Mouse (Mus musculus) MEL (cell line): Measurements from ENCODE around the gene Mrrf. TPM values are rescaled to one million over a fixed set of nuclear protein-coding genes. Genes with fewer than 3 reads are reported as not detected.

Experiments used
- DNase-seq: peaks from one replicate; pipeline ENCODE4 v3.0.0; 2011; ENCODE audit warnings: low read depth, low spot score
- H3K27ac ChIP-seq: 2 replicates; pipeline ENCODE4 v1.5.1; 2012; ENCODE audit warnings: low read depth, mild to moderate bottlenecking, control low read depth, low read length, moderate library complexity; ENCODE audit not compliant: control insufficient read depth
- H3K27me3 ChIP-seq, 2 experiments: fragments of 150-350 bp in 1 of 2; sonication (generic) in 1 of 2; 2 replicates each; pipeline ENCODE4 v1.6.1; 2012; ENCODE audit warnings: low read length in 2 of 2, mild to moderate bottlenecking in 2 of 2, improper control_type of control experiment in 1 of 2, moderate library complexity in 1 of 2; ENCODE audit not compliant: insufficient read depth in 2 of 2, control insufficient read depth in 1 of 2
- H3K36me3 ChIP-seq, 2 experiments: 2 replicates each; pipeline ENCODE4 v1.6.1; 2012 to 2014; ENCODE audit warnings: low read length in 2 of 2, improper control_type of control experiment in 1 of 2, inconsistent platforms in 1 of 2, mild to moderate bottlenecking in 1 of 2; ENCODE audit not compliant: insufficient read depth in 2 of 2, control insufficient read depth in 1 of 2
- H3K4me1 ChIP-seq, 2 experiments: fragments of 150-350 bp in 1 of 2; sonication (generic) in 1 of 2; 2 replicates each; pipeline ENCODE4 v1.6.1; 2012; ENCODE audit warnings: low read length in 2 of 2, improper control_type of control experiment in 1 of 2, mild to moderate bottlenecking in 1 of 2; ENCODE audit not compliant: insufficient read depth in 2 of 2, control insufficient read depth in 1 of 2
- H3K4me3 ChIP-seq, 2 experiments: fragments of 150-350 bp in 1 of 2; sonication (generic) in 1 of 2; 2 replicates each; pipeline ENCODE4 v1.5.1; 2012; ENCODE audit warnings: low read depth in 2 of 2, low read length in 2 of 2, mild to moderate bottlenecking in 2 of 2, moderate library complexity in 2 of 2, control low read depth in 1 of 2, improper control_type of control experiment in 1 of 2; ENCODE audit not compliant: control insufficient read depth in 1 of 2, insufficient read depth in 1 of 2
- H3K79me2 ChIP-seq: 2 replicates; pipeline ENCODE4 v1.6.1; 2012; ENCODE audit warnings: mild to moderate bottlenecking, low read length, moderate library complexity; ENCODE audit not compliant: control insufficient read depth, poor library complexity, insufficient read depth
- H3K9ac ChIP-seq: 2 replicates; pipeline ENCODE4 v1.6.1; 2012; ENCODE audit warnings: low read depth, mild to moderate bottlenecking, control low read depth, low read length, moderate library complexity; ENCODE audit not compliant: control insufficient read depth, poor library complexity, severe bottlenecking
- H3K9me3 ChIP-seq: fragments of 150-350 bp; sonication (generic); replicated peaks from 2 replicates; pipeline ENCODE4 v1.6.1; 2012; ENCODE audit warnings: mild to moderate bottlenecking, low read length, improper control_type of control experiment, moderate library complexity; ENCODE audit not compliant: insufficient read depth
- CHD1 ChIP-seq: IDR thresholded peaks from 2 replicates; pipeline ENCODE4 v1.6.1; 2012; ENCODE audit warnings: low read depth, mild to moderate bottlenecking, inconsistent platforms, low read length, improper control_type of control experiment
- CHD2 ChIP-seq: IDR thresholded peaks from 2 replicates; pipeline ENCODE4 v1.6.1; 2011; ENCODE audit warnings: low read length, improper control_type of control experiment
- CTCF ChIP-seq, 3 experiments: IDR thresholded peaks in 2 of 3; conservative IDR thresholded peaks in 1 of 3; 2 replicates each; pipeline ENCODE4 v1.5.1; 2011 to 2012; ENCODE audit warnings: low read length in 3 of 3, low read depth in 2 of 3, mild to moderate bottlenecking in 2 of 3, improper control_type of control experiment in 1 of 3, inconsistent platforms in 1 of 3, mixed read lengths in 1 of 3, moderate library complexity in 1 of 3; ENCODE audit not compliant: control insufficient read depth in 1 of 3, insufficient read depth in 1 of 3, poor library complexity in 1 of 3, severe bottlenecking in 1 of 3
- GABPA ChIP-seq: IDR thresholded peaks from 2 replicates; pipeline ENCODE4 v1.6.1; 2012; ENCODE audit warnings: low read depth, mild to moderate bottlenecking, inconsistent platforms, low read length, improper control_type of control experiment, moderate library complexity
- HCFC1 ChIP-seq: IDR thresholded peaks from 2 replicates; pipeline ENCODE4 v1.6.1; 2012; ENCODE audit warnings: low read depth, mild to moderate bottlenecking, inconsistent platforms, low read length, improper control_type of control experiment, moderate library complexity
- MAFK ChIP-seq: IDR thresholded peaks from 2 replicates; pipeline ENCODE4 v1.6.1; 2011; ENCODE audit warnings: low read depth, mild to moderate bottlenecking, low read length, improper control_type of control experiment, borderline replicate concordance
- MAZ ChIP-seq: IDR thresholded peaks from 2 replicates; pipeline ENCODE4 v1.6.1; 2012; ENCODE audit warnings: low read depth, mild to moderate bottlenecking, inconsistent platforms, low read length, improper control_type of control experiment
- MEF2A ChIP-seq: IDR thresholded peaks from 2 replicates; pipeline ENCODE4 v1.6.1; 2014; ENCODE audit warnings: low read depth, mild to moderate bottlenecking, inconsistent platforms, low read length, improper control_type of control experiment; ENCODE audit not compliant: poor library complexity, insufficient replicate concordance, severe bottlenecking; ENCODE audit errors: extremely low read depth
- MXI1 ChIP-seq: IDR thresholded peaks from 2 replicates; pipeline ENCODE4 v1.6.1; 2011; ENCODE audit warnings: mild to moderate bottlenecking, low read depth, low read length, improper control_type of control experiment
- POLR2A ChIP-seq, 2 experiments: IDR thresholded peaks; 2 replicates each; pipeline ENCODE4 v1.6.1; 2011 to 2012; ENCODE audit warnings: low read length in 2 of 2, mild to moderate bottlenecking in 2 of 2, control low read depth in 1 of 2, improper control_type of control experiment in 1 of 2, low read depth in 1 of 2, moderate library complexity in 1 of 2; ENCODE audit not compliant: control insufficient read depth in 1 of 2, insufficient read depth in 1 of 2, poor library complexity in 1 of 2
- RAD21 ChIP-seq: IDR thresholded peaks from 2 replicates; pipeline ENCODE4 v1.6.1; 2011; ENCODE audit warnings: mild to moderate bottlenecking, low read depth, low read length, improper control_type of control experiment
- SIN3A ChIP-seq: IDR thresholded peaks from 2 replicates; pipeline ENCODE4 v1.6.1; 2012; ENCODE audit warnings: low read length, improper control_type of control experiment, inconsistent platforms
- TAL1 ChIP-seq: IDR thresholded peaks from 2 replicates; pipeline ENCODE4 v1.6.1; 2012; ENCODE audit warnings: mild to moderate bottlenecking, inconsistent platforms, low read length, moderate library complexity, mixed read lengths
- TBP ChIP-seq: IDR thresholded peaks from 2 replicates; pipeline ENCODE4 v1.8.0; 2011; ENCODE audit warnings: low read depth, low read length, improper control_type of control experiment
- TCF12 ChIP-seq: IDR thresholded peaks from 2 replicates; pipeline ENCODE4 v1.6.1; 2014; ENCODE audit warnings: low read depth, mild to moderate bottlenecking, inconsistent platforms, low read length, improper control_type of control experiment, moderate library complexity
- UBTF ChIP-seq: IDR thresholded peaks from 2 replicates; pipeline ENCODE4 v1.6.1; 2012; ENCODE audit warnings: low read depth, mild to moderate bottlenecking, inconsistent platforms, low read length, improper control_type of control experiment, moderate library complexity, borderline replicate concordance; ENCODE audit not compliant: insufficient read depth
- USF1 ChIP-seq: IDR thresholded peaks from 2 replicates; pipeline ENCODE4 v1.6.1; 2014; ENCODE audit warnings: low read depth, mild to moderate bottlenecking, inconsistent platforms, low read length, improper control_type of control experiment, moderate library complexity
- USF2 ChIP-seq, 2 experiments: IDR thresholded peaks; 2 replicates each; pipeline ENCODE4 v1.6.1; 2011 to 2012; ENCODE audit warnings: improper control_type of control experiment in 2 of 2, low read length in 2 of 2, borderline replicate concordance in 1 of 2, inconsistent platforms in 1 of 2, low read depth in 1 of 2, mild to moderate bottlenecking in 1 of 2; ENCODE audit not compliant: insufficient read depth in 1 of 2
- polyA plus RNA-seq, 2 experiments: library from polyadenylated mRNA; stranded (reverse) in 1 of 2; unstranded in 1 of 2; fragments of >175 nt in 1 of 2; fragments of >200 nt in 1 of 2; gene quantifications; 2 replicates each; pipeline versions ENCODE4 v1.2.1 to v1.2.4; 2012; ENCODE audit warnings: low replicate concordance in 2 of 2, low read depth in 1 of 2; ENCODE audit not compliant: insufficient read length in 2 of 2, insufficient read depth in 1 of 2, missing spikeins in 1 of 2
- total RNA-seq: library from RNA; depleted of rRNA; stranded (reverse); fragments of 300-350 nt; gene quantifications from 2 replicates; pipeline ENCODE4 v1.2.3, GENCODE M21; 2012

The Mrrf gene
- total and polyA plus RNA-seq, 3 experiments, result 28.0 to 31.2 TPM; not detected in 1

DNA sequence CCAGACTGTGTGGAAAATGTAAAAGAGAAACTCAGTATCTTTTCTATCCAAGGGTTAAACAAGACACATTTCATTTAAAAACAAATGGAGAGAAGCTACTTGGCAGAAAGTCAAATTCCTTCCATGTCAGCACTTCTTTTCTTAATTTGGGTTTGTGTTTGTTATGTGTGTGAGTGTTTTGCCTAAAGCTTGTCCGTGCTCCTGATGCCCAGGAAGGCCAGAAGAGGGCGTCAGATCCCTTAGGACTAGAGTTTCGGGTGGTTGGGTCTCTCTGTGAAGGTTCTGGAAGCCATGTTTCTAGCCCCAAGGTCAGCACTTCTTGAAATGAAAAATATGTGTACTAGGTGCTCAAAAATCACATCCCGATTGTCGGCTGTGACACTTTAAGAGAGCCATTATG is 78.2 kb downstream of the Mrrf start (continued):
- peak in 2 of 3 experiments; percentile 62; a peak in 5 of 6 replicates for TF ChIP-seq CTCF (IDR thresholded peaks at IDR 0.05 in 2 of 3, conservative IDR thresholded peaks at IDR 0.05 in 1 of 3; ENCODE audit: control insufficient read depth in 1 of 3, insufficient read depth in 1 of 3, low read depth in 2 of 3, low read length in 3 of 3, poor library complexity in 1 of 3, severe bottlenecking in 1 of 3)
- TF ChIP-seq TBP, result no peak
- no peak for TF ChIP-seq TAL1

DNA sequence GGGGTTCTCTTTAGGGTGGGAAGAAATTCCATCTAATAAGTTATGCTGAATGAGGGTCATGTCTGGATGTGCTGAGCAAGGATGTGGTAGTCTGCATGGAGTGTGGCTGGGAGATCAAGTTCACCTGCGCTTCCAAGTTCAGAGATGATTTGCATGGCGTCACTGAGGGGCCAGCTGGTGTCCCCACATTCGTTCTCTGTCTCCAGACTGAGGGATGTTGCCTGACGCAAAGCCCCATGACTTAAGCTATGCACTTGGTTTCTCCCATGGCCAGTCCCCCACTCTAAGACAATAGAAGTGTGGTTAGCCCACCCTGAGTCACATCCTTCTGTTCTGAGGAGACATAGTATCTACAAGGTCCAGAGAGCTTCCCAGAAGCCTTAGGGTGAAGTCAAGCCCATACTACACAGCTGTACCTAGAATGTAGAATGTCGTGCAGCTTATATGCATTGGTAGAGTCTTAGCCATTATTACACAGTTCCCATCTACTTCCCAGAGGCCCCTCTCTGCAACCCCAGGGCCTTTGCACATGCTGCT is 79.1 kb downstream of the Mrrf start:
- TF ChIP-seq MAFK (no peak), GABPA (no peak)
- peaks cover 9 to 21% of the 10 kb centered on the region in 2 experiments for H3K4me1 ChIP-seq
- H3K4me3 ChIP-seq, result no peak overlapping the region
- no peak for DNase-seq
- H3K27me3 ChIP-seq, result no peaks in the 10 kb centered on the region
- no peaks in the 10 kb centered on the region for H3K9me3 ChIP-seq
- H3K9ac ChIP-seq, result no peak overlapping the region
- no peaks in the 10 kb centered on the region for H3K79me2 ChIP-seq
- peaks cover 0 to 10% of the 10 kb centered on the region in 2 experiments; a peak in 2 of 4 replicates for H3K36me3 ChIP-seq
- H3K27ac ChIP-seq, result no peak overlapping the region

DNA sequence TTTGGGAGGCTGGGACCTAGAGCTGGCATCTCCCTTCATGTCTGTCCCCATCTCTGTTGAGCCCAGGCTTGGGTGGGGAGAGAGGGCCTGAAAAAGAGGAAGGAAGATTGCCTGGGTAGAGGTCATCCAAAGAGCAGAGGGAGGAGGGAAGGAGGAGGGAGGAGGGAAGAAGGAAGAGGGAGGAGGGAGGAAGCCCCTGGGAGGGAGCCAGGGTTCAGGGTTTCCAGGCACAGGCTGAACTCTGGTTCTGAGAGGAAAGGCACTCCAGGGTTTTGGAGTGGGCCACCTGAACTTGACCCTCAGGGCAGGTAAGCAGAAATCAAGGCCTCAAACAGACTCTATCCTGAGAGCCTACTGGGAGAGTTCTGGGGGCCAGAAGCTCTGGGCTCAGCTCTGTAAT is 80.4 kb downstream of the Mrrf start:
- peaks cover 0 to 10% of the 10 kb centered on the region in 2 experiments; a peak in 2 of 4 replicates for H3K36me3 ChIP-seq
- DNase-seq, result peak; percentile 71
- peaks cover 9 to 21% of the 10 kb centered on the region in 2 experiments for H3K4me1 ChIP-seq
- no peak overlapping the region for H3K4me3 ChIP-seq
- H3K9me3 ChIP-seq, result no peaks in the 10 kb centered on the region
- H3K27ac ChIP-seq, result peak overlapping the region; percentile 40; the same call in 1 of the 2 replicates
- no peaks in the 10 kb centered on the region for H3K79me2 ChIP-seq
- TF ChIP-seq MAZ (peak; percentile 83), POLR2A (IDR thresholded peaks at IDR 0.05; ENCODE audit: control insufficient read depth in 1 of 2, insufficient read depth in 1 of 2, low read depth in 1 of 2, low read length in 2 of 2, poor library complexity in 1 of 2) (no peak)
- no peaks in the 10 kb centered on the region for H3K27me3 ChIP-seq
- H3K9ac ChIP-seq, result peak overlapping the region; percentile 20; the same call in 1 of the 2 replicates

DNA sequence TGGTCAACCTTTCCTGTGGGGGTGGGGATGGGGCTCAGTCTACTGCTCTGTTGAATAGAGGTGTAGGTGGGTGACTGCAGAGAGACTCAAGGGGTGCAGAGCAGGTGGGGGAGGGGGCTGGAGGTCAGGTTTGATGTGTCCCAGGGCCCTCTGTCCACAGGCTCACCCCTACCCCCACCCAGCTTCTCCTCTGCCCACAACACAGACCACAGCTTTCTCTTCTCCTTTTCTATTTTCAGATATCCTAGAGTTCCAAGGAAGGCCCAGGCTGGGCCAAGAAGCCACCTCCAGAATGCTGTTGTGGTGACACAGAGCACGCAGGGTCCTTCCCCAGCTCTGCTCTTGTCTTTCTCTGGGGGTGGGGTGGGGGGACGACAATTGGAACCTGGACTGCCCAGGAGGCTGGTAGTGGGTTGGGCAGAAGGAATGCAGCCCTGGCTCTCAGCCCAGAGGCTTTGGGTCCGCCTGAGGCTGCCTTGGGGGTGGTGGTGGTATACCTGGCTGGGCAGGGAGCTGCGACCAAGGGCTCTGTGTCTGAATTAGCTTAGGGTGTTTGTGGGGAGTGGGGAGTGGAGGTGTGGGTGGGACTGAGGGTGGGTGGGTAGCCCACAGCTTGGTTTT is 80.9 kb downstream of the Mrrf start:
- no peak overlapping the region for H3K4me3 ChIP-seq
- H3K27me3 ChIP-seq, result no peaks in the 10 kb centered on the region
- H3K79me2 ChIP-seq, result no peaks in the 10 kb centered on the region
- H3K9ac ChIP-seq, result peak overlapping the region; percentile 20
- H3K27ac ChIP-seq, result peak overlapping the region; percentile 40; the same call in 1 of the 2 replicates
- H3K4me1 ChIP-seq, result peaks cover 9 to 25% of the 10 kb centered on the region in 2 experiments
- TF ChIP-seq CHD1 (no peak), UBTF (no peak), TCF12 (no peak), USF1 (no peak), POLR2A (IDR thresholded peaks at IDR 0.05; ENCODE audit: control insufficient read depth in 1 of 2, insufficient read depth in 1 of 2, low read depth in 1 of 2, low read length in 2 of 2, poor library complexity in 1 of 2) (no peak), TBP (no peak), MEF2A (no peak), USF2 (IDR thresholded peaks at IDR 0.05; ENCODE audit: borderline replicate concordance in 1 of 2, insufficient read depth in 1 of 2, low read depth in 1 of 2, low read length in 2 of 2) (no peak), MXI1 (no peak), CHD2 (no peak), HCFC1 (no peak), TAL1 (no peak), RAD21 (no peak), MAZ (no peak), SIN3A (no peak)
- DNase-seq, result no peak
- no peaks in the 10 kb centered on the region for H3K9me3 ChIP-seq
- H3K36me3 ChIP-seq, result peaks cover 0 to 10% of the 10 kb centered on the region in 2 experiments; a peak in 2 of 4 replicates
